Mouse (Mus musculus) thymus, postnatal 4 days (tissue): ENCODE results near the gene Nutm2.
"Not testable (repeated sequence)": the region's sequence is repeated elsewhere in the genome, so short reads cannot be mapped to it uniquely, and the experiment has no call there.

Experiments used
- DNase-seq: peaks from one replicate; pipeline ENCODE4 v3.0.0; 2021

Gene Nutm2

DNA sequence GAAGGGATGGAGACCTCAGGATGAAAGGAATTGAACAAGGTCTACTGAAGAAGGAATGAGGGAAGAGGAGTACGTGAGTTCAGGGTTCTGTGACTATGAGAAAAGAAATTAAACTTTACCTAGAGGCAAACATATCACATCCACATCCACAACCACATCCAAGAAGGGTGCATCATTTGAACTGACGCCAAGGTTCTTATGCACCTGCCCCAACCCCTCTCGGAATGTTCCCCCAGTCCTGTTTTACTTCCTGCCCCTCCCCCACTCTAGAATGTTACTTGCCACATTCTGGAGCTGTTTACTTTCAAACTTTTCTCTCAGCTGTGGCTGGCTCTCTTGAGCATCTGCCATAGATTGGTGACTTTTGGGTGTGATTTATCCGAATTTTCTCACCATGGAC lies at the start of gene Nutm2:
Nutm2 (plus strand) TSS at position 301 of the 400 bp plus-strand sequence.
- no peak for DNase-seq

DNA sequence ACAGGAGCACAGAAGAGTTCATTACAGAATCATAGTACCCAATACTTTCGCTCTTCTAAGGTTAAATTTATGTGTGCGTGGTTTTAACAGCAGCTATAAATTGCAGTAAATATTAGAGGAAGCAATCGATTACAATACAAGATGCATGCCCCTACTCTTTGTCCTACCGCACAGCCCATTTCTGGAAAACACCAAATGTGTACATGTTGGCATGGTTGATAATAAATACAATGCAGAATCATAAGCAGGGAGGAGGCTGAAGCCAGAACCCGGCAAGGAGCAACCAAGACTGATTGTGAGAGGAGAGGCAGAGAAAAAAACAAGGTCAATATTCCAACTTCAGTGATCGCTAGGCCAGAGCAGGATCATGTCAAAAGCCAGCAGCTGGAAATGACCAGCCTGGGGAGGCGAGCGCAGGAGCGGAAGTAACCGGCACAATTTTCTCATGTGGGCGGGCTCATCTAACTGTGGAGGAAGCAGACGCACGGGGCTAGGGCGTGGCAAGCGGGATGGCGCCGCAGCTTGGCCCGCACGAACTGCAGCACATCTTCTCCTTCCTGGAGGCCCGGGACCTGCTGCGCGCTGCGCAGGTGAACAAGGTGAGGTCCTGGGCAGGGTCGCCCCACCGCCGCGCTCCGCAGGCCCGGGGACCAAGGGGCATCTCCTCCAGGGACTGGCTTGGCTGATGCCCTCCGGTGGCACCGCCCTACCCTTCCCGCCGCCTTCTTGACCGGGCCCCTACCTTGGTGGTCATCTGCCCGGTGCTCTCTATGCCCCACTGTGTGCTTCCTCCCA lies 49.5 kb upstream of the Nutm2 start, which contains the start of gene Fbxw17:
Fbxw17 (plus strand) TSS at position 476 of the 795 bp plus-strand sequence.
- peak; percentile 77 for DNase-seq

DNA sequence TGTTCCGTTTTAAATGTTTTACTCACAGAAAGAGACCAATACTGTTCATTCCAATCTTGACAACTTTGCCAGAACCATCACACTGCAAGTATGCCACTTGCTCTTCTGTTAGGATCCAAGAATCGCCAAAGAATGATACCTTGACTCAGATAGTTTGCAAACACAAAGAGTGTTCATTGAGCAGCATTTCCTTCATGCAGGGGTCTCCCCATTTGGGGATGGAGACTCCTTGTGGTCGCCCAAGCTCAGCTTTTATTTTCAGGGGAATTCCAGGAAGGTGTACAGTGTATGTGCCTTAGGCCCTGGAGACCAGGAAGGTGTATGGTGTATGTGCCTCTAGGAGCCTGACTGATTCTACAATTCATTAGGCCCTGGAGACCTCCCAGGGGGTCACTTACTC lies 48.7 kb upstream of the Nutm2 start:
- DNase-seq, result no peak

DNA sequence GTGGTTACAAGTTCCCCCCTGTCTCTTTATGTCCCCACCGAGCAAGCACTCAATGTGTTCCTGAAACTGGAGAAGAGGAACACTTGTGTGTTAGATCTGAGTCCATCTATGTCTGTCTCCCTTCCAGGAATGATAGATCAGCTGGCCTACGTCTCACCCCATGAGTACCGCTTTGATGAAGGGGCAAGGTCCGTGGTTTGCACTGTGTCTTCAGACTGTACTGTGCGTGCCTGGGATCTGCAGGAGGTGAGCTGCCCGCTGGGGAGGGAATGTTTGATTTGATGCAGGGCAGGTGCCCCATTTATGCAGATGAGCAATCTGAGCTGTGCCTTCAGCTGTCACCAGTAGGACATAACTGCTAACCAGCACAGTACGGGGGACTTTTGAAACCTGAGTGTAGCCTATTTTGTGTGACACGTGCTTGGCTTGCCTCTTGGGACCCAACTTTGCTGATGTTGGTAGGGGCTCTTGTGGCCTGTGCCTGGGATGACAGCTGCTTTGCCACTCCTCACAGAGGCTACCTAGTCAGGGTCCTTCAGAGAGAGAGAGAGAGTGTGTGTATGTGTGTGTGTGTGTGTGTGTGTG lies 43.4 kb upstream of the Nutm2 start:
- no peak for DNase-seq

DNA sequence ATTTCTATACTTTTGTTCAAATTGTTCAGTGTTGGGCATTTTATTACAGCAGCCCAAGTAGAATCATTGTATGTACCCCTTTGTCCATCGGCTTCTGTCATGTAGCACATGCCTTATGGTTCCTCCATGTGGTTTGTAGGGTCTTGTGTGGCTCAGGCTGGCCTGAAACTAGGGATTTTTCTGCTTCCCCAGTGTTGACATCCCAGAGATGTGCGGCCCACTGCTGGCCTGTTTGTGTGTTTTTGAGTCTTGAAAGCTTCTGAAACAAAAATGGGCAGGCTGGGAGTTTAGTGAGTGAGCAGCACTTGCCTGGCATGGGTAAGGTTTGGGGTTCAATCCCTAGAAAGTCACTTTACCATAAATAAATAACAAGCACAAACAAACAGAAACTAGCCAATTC lies 42.6 kb upstream of the Nutm2 start:
- DNase-seq, result no peak

DNA sequence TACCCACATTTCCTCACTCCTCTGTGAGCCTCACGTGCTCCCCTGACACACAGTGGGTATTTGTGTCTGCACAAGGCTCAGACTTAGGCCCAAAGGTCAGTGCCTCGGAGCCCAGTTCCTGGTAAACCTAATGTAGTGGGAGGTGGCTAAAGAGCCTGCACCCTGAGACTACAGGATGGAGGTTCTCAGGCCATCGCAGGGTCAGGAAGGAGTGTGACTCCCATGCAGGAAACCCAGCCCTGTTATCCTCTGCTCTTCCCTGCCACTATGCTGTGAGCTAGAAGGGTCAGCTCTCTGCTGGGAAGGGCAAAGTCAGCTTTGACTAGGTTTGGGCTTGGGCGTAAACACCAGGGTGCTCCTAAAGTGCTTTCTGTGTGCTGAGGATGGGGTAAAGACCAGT lies 40.4 kb upstream of the Nutm2 start:
- no peak for DNase-seq

DNA sequence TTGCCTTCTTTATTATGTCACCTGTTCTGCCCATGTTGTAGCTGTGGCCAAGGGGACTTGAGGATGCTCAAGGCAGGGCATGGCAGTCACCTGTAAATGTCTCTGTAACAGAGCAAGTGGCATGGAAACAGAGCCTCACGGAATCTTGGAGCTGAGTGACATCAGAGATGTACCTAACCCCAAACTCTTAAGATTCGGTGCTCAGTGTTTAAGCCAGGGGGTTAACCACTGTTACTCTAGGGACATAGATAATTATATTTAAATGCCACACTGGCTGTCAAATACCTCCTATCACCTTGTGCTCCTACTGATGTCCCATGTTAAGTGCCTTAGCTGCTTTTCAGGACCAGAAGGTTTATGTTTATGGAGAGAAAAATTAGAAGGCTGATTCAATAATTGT lies 23.3 kb upstream of the Nutm2 start, which contains the start of gene Gm47429:
Gm47429 (minus strand) TSS at position 101 of the 400 bp plus-strand sequence.
- no peak for DNase-seq

DNA sequence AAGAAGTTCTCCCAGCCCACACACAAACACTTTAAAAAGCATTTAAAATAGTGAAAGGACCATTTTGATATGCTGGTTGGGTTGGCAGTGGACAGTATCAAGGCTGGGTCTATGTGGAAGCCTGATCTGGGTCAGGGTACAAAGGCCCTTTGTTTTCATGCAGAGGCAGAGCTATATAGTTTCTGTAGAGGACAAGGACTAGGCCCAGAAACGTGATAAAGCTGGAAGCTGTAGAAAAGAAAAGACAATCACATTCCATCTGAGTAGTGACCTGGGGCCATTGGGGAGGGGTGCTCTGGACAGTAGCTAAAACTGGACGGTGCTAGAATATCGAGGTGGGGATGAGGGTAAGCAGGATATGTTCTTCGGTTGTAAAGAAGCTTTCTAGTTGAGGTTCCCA lies 21.8 kb upstream of the Nutm2 start:
- DNase-seq, result no peak

DNA sequence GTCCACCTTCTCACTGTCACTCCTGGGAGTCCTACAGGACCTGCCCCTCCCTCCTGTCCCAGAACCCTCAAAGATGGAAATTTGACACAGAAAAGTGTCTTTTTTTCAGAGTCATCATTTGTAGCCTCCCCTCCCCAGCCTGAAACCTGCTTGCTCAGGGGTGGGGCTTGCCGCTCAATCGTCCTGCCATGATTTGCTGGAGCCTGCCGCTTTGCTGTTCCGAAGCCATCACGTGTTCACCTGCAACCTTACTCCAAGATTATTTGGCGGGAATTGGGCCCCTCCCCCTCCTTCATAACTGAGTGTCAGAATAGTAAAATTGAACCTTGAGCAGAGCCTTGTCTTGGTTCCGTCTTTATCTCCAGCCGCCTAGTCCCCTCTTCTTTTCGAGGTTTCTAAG lies 14.8 kb upstream of the Nutm2 start:
- not testable (repeated sequence) for DNase-seq

DNA sequence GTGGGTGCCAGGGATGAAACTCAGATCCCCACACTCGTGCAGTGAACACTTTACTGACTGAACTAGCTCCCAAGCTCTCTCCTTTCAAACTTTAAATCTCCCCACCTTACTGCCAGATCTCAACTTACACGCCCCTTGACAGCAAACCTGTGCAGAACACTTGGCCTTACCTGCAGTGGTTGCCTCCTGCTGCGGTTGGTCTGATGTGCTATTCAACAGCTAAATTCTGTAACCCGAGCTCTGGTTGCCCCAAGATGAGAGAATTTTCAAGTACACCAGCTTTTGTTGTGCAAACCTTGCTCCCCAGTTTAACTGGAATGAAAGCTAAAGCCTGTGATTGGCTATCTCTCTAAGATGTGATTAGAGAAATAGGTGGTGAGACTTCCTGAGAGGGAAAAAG lies 13.7 kb upstream of the Nutm2 start:
- no peak for DNase-seq

DNA sequence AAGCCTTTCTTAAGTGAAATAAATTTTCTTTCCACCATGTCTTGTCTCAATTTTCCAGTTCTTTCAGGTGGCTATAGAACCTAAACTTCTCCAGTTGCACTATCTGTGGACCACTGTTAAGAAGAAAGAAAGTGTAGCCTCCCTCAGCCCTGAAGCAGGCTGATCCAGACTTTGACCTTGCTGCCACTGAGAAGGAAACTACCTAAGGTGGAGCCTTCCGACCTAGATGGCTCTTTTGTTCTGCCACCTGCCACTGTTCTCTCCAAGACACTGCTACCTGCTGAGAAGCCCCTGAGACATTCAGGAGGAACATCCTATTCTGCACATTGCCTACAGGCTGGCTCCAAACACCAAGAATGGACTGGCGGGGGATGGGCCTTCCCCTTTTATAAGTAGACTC lies 6.7 kb upstream of the Nutm2 start:
- not testable (repeated sequence) for DNase-seq

DNA sequence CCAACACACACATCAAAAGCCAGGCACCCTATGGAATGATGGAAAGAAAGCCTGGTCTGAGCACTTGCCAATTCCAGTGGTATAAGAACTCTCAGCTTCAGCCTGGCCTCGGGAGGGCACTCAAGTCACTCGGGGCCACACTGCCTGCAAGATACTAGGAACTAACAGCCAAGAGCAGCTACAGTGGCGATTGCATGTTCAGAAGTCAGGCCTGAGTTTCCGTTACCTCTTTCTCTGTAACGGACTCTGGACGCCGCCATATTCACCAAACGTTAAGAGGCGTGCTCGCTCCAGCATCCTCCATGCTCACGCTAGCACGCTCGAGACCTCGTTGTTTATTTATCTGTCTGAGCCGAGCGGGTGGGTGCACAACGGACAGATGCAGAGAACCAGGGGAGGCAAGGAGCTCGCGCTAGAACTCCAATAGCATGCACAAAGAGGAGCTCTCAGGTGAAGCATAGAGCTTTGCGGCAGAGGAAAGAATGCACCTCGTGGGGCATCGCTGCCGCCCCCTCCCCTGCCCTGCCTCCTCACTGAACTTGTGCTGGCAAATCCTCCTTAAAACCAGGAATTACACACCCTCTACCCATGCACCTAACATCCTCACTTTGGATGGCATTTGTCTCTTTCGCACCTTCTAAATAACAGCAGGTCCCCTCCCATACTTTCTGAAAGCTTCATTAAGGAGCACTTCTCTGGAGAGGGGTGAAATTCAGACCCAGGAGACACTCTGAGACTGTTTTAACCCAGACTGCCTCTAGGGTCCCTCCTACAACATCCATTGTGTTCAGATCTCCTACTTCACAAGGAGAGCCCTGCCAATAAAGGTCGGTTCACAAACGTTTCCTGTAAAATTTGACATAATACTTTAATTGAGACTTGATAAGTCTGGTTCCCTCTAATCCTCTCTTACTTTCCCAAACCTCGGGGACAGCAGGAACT lies 2.2 kb upstream of the Nutm2 start:
- no peak for DNase-seq

DNA sequence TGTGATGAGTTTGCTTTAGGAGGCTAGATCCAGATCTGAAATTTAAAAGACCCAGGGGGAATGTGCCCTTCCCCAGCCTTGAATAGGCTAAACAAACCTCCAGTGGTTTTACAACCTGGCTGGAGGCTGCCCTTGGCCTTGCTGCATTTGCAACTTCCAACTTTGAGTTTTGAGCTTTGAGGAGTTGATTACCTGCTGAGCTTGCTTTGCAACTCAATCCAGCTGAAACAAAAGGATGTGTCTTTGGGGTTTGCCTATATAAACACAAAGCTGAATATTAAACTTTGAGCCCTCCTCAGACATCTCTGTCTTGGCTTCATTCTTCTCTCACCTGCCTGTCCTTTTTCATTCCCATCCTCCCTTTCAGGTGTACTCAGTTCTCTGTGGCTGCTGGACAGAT lies 21.4 kb downstream of the Nutm2 start:
- DNase-seq, result not testable (repeated sequence)

DNA sequence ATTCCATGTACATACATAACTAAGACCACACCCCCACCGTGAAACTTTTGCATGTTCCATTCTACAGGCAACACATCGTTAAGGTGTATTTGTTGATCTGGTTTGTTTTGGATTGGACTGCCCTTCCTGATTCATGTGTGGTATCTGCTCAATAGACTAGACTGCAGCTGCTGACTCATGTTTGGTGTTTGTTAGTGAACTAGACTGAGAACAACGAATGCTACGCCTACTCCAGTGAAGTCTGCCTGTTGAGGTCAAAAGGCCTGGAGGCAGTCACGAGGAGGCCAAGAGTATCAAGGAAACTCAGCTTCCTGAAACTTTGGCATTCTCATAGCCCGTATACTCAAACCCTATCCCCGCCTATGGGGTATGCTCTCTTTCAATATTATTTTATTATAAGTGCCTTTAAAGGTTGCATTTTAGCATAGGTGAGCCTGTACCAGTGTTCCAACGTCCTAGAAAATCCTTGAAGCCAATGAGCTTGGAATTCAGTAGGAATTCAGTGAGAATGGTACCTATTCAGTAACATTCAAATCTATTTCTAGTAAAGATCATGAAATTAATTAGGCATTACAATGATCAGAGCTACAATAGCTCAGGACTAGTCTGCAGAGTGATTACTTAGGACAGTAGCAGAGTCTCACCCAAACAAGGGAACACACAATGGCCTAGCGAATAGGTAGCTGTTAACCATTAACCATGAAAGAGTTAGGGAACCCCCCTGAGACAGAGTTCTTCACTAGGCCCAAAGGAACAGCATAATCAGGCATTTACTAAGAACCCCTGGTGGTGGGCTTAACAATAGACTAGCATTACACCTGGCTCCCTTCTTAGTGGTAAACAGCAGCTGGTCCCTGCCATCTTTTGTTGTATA lies 43.6 kb downstream of the Nutm2 start:
- not testable (repeated sequence) for DNase-seq
